Mouse (Mus musculus): ENCODE results near the gene Setd1b. TPM values are rescaled to one million over a fixed set of nuclear protein-coding genes. Genes with fewer than 3 reads are reported as not detected.

Gene Setd1b
- polyA plus RNA-seq, 2 experiments: 2.7 to 3.3 TPM

- WGBS (ENCODE audit: insufficient replicate concordance): 79% methylated on average over 15 of the region's 15 CpGs
- no peak overlapping the region for H3K27ac ChIP-seq
- no peak overlapping the region for H3K9ac ChIP-seq (replicated peaks)
- no peak overlapping the region; the same call in 1 of the 2 replicates for H3K4me2 ChIP-seq (ENCODE audit: low read depth)
- no peaks in the 10 kb centered on the region for H3K9me3 ChIP-seq (ENCODE audit: control insufficient read depth, low read length)
- ATAC-seq (ENCODE audit: insufficient read depth): no peak
- no peak for DNase-seq (ENCODE audit: low read depth in 3 of 3, low spot score in 3 of 3)
- H3K27me3 ChIP-seq (ENCODE audit: control insufficient read depth, insufficient read depth, low read length): no peaks in the 10 kb centered on the region
- TF ChIP-seq CTCF (IDR thresholded peaks at IDR 0.05; ENCODE audit: low read depth): no peak
- TF ChIP-seq EP300 (IDR thresholded peaks at IDR 0.05; ENCODE audit: low read depth): no peak
- H3K4me3 ChIP-seq (ENCODE audit: insufficient read depth in 1 of 2, low read depth in 2 of 2, low read length in 2 of 2): no peak overlapping the region
- no peaks in the 10 kb centered on the region for H3K36me3 ChIP-seq (replicated peaks; ENCODE audit: control insufficient read depth, insufficient read depth, low read depth)
- H3K4me1 ChIP-seq (replicated peaks; ENCODE audit: control insufficient read depth in 2 of 2, insufficient read depth in 2 of 2, low read length in 1 of 2): no peaks in the 10 kb centered on the region; a peak in 1 of 4 replicates
Observed at GRCm38 (mm10) chr5:123180390-123180789, 38.4 kb downstream of the Setd1b start.

GRCm38 (mm10) chr5:123181536-123181935 lies 39.5 kb downstream of the Setd1b start:
- Histone ChIP-seq H3K9ac (replicated peaks) (0 out of 2 replicates have a peak overlapping the region, but pooled peaks have one; percentile 13), H3K4me1 (replicated peaks; ENCODE audit: control insufficient read depth in 2 of 2, insufficient read depth in 2 of 2, low read length in 1 of 2) (no peaks in the 10 kb centered on the region; a peak in 1 of 4 replicates), H3K27me3 (ENCODE audit: control insufficient read depth, insufficient read depth, low read length) (no peaks in the 10 kb centered on the region; the same call in 1 of the 2 replicates), H3K36me3 (replicated peaks; ENCODE audit: control insufficient read depth, insufficient read depth, low read depth) (no peaks in the 10 kb centered on the region), H3K27ac (no peak overlapping the region; the same call in 1 of the 2 replicates), H3K4me2 (ENCODE audit: low read depth) (peak overlapping the region; percentile 16), H3K9me3 (ENCODE audit: control insufficient read depth, low read length) (no peaks in the 10 kb centered on the region), H3K4me3 (ENCODE audit: insufficient read depth in 1 of 2, low read depth in 2 of 2, low read length in 2 of 2) (0 out of 4 replicates have a peak overlapping the region, but pooled peaks of 1 of the 2 experiments have one; percentile 1)
- ATAC-seq (ENCODE audit: insufficient read depth): peak; percentile 57; the same call in 1 of the 2 replicates
- TF ChIP-seq EP300 (IDR thresholded peaks at IDR 0.05; ENCODE audit: low read depth) (no peak), CTCF (IDR thresholded peaks at IDR 0.05; ENCODE audit: low read depth) (no peak)
- 69% methylated on average over 6 of the region's 6 CpGs for WGBS (ENCODE audit: insufficient replicate concordance)
- DNase-seq (ENCODE audit: low read depth in 3 of 3, low spot score in 3 of 3): no peak

- no peak within 1 kb of the TSS for H3K4me2 ChIP-seq (ENCODE audit: low read depth)
- H3K4me3 ChIP-seq (ENCODE audit: insufficient read depth in 1 of 2, low read depth in 2 of 2, low read length in 2 of 2): no peak within 1 kb of the TSS
- no peak for DNase-seq (ENCODE audit: low read depth in 3 of 3, low spot score in 3 of 3)
- no peak for ATAC-seq (ENCODE audit: insufficient read depth)
- H3K4me1 ChIP-seq (replicated peaks; ENCODE audit: control insufficient read depth in 2 of 2, insufficient read depth in 2 of 2, low read length in 1 of 2): no peaks in the 10 kb centered on the region; a peak in 1 of 4 replicates
- H3K9ac ChIP-seq (replicated peaks): no peak within 1 kb of the TSS
- no peaks in the 10 kb centered on the region; the same call in 1 of the 2 replicates for H3K27me3 ChIP-seq (ENCODE audit: control insufficient read depth, insufficient read depth, low read length)
- no peaks in the 10 kb centered on the region for H3K36me3 ChIP-seq (replicated peaks; ENCODE audit: control insufficient read depth, insufficient read depth, low read depth)
- no peak within 1 kb of the TSS for H3K27ac ChIP-seq
- H3K9me3 ChIP-seq (ENCODE audit: control insufficient read depth, low read length): no peaks in the 10 kb centered on the region
- WGBS (ENCODE audit: insufficient replicate concordance): 64% methylated on average over 10 of the region's 10 CpGs
- no peak for TF ChIP-seq CTCF (IDR thresholded peaks at IDR 0.05; ENCODE audit: low read depth)
- no peak for TF ChIP-seq EP300 (IDR thresholded peaks at IDR 0.05; ENCODE audit: low read depth)
Observed at GRCm38 (mm10) chr5:123182651-123183050, 40.7 kb downstream of the Setd1b start, which contains the start of gene Hpd. Gene Hpd, minus strand, starts transcription at chr5:123182727.

GRCm38 (mm10) chr5:123185966-123186365 lies 44.0 kb downstream of the Setd1b start:
- TF ChIP-seq EP300 (IDR thresholded peaks at IDR 0.05; ENCODE audit: low read depth): no peak
- TF ChIP-seq CTCF (IDR thresholded peaks at IDR 0.05; ENCODE audit: low read depth): no peak
- H3K4me2 ChIP-seq (ENCODE audit: low read depth): no peak overlapping the region
- H3K4me1 ChIP-seq (replicated peaks; ENCODE audit: control insufficient read depth in 2 of 2, insufficient read depth in 2 of 2, low read length in 1 of 2): no peaks in the 10 kb centered on the region; a peak in 1 of 4 replicates
- no peaks in the 10 kb centered on the region for H3K9me3 ChIP-seq (ENCODE audit: control insufficient read depth, low read length)
- no peak overlapping the region for H3K9ac ChIP-seq (replicated peaks)
- no peak overlapping the region for H3K4me3 ChIP-seq (ENCODE audit: insufficient read depth in 1 of 2, low read depth in 2 of 2, low read length in 2 of 2)
- H3K27ac ChIP-seq: no peak overlapping the region
- 61% methylated on average over 6 of the region's 6 CpGs for WGBS (ENCODE audit: insufficient replicate concordance)
- no peaks in the 10 kb centered on the region; the same call in 1 of the 2 replicates for H3K27me3 ChIP-seq (ENCODE audit: control insufficient read depth, insufficient read depth, low read length)
- no peak for ATAC-seq (ENCODE audit: insufficient read depth)
- DNase-seq (ENCODE audit: low read depth in 3 of 3, low spot score in 3 of 3): no peak
- no peaks in the 10 kb centered on the region for H3K36me3 ChIP-seq (replicated peaks; ENCODE audit: control insufficient read depth, insufficient read depth, low read depth)

- H3K4me1 ChIP-seq (replicated peaks; ENCODE audit: control insufficient read depth in 2 of 2, insufficient read depth in 2 of 2, low read length in 1 of 2): peaks cover 12% of the 10 kb centered on the region in 2 experiments
- ATAC-seq (ENCODE audit: insufficient read depth): no peak
- no peak overlapping the region for H3K27ac ChIP-seq
- H3K27me3 ChIP-seq (ENCODE audit: control insufficient read depth, insufficient read depth, low read length): no peaks in the 10 kb centered on the region; the same call in 1 of the 2 replicates
- no peak overlapping the region for H3K9ac ChIP-seq (replicated peaks)
- H3K4me3 ChIP-seq (ENCODE audit: insufficient read depth in 1 of 2, low read depth in 2 of 2, low read length in 2 of 2): no peak overlapping the region
- no peak overlapping the region for H3K4me2 ChIP-seq (ENCODE audit: low read depth)
- DNase-seq (ENCODE audit: low read depth in 3 of 3, low spot score in 3 of 3): no peak
- H3K9me3 ChIP-seq (ENCODE audit: control insufficient read depth, low read length): no peaks in the 10 kb centered on the region
- H3K36me3 ChIP-seq (replicated peaks; ENCODE audit: control insufficient read depth, insufficient read depth, low read depth): no peaks in the 10 kb centered on the region
- WGBS (ENCODE audit: insufficient replicate concordance): 82% methylated on average over 3 of the region's 3 CpGs
- TF ChIP-seq EP300 (IDR thresholded peaks at IDR 0.05; ENCODE audit: low read depth): no peak
- no peak for TF ChIP-seq CTCF (IDR thresholded peaks at IDR 0.05; ENCODE audit: low read depth)
Observed at GRCm38 (mm10) chr5:123187306-123187705, 45.3 kb downstream of the Setd1b start.

Data from liver, embryonic 14.5 days (tissue).